Mouse (Mus musculus) ES-CJ7 (cell line): ENCODE measurements around the gene Rara.
A peak's percentile ranks its signal among the peaks of the same experiment; 100 is the strongest.
"Not testable (repeated sequence)": the region's sequence is repeated elsewhere in the genome, so short reads cannot be mapped to it uniquely, and the experiment has no call there.

Experiments
- DNase-seq: peaks from one replicate; pipeline ENCODE4 v3.0.0; 2011; ENCODE audit warnings: low read depth, low spot score

The Rara gene

DNA sequence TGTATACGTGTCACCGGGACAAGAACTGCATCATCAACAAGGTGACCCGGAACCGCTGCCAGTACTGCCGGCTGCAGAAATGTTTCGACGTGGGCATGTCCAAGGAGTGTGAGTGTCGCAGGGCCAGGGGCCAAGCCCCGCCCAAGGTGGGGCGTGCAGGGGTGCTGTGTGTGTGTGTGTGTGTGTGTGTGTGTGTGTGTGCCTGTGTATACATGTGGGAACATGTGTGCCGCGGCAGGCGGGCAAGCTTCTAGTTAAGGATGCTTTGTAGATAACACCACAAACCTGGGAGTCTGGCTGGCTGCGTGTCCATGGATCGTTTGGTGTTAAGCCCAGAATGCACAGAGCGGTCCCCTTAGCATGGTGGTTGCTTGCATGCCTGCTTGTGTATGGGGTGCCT is 40.5 kb downstream of the Rara start:
- no peak for DNase-seq

DNA sequence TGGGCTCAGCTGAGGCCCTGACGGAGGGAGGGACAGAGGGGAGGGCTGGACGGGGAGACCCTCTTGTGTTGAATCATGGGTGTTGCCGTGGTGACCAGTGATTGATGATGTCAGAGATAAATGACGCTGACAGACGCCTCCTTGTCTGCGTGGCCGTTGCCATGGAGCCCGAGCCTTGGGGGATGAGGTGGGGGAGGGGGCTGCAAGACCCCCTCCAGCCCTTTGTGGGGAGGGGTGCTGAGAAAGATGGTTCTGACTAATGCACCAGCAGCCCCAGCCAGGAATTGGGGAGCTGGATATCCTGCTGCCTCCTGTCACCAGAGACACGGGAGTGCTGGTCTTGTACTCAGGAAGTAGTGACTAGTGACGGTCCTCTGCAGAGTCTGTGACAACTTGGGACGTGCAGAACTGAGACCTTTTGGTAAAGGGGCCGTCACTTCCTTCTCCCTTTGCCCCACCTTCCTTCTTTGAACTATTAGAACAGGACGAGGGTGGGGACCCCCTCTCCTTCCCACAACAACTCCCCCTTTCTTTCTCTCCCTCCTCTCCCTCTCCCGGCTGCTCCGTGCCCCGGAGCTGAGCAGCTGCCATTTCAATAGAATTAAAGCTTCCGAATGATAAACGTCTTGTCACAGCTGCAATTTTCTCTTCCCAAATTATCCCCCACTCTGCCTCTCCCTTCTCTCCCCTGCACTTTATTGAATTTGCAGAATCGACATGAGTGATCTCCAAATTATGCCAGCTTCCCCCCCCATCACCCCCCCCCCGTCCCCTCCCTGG is 41.3 kb downstream of the Rara start:
- no peak for DNase-seq

GRCm38 (mm10) chr11:98969496-98969927 is 41.9 kb downstream of the Rara start:
- no peak for DNase-seq

DNA sequence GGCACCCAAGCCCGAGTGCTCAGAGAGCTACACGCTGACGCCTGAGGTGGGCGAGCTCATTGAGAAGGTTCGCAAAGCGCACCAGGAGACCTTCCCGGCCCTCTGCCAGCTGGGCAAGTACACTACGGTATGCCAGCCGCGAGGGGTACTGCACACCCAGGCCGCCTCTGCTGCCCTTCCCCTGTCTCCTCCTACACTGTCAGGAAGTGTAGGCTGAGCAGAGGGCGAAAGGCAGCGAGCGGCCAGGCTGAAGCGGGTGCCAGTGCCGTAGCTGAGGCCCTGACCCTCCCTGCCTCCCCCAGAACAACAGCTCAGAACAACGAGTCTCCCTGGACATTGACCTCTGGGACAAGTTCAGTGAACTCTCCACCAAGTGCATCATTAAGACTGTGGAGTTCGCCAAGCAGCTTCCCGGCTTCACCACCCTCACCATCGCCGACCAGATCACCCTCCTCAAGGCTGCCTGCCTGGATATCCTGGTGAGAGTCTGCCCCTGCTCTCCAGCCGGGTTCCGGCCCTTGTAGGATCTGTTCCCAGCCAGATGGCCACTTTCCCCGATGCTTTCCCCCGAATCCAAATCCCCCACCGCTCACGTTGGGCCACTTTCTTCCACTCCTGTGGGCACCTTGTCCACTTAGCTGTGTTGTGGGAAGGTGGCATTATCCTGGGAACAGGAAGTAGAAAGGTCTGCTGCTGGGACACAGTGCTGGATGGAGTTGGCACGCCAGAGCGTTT is 42.7 kb downstream of the Rara start:
- DNase-seq, result no peak

DNA sequence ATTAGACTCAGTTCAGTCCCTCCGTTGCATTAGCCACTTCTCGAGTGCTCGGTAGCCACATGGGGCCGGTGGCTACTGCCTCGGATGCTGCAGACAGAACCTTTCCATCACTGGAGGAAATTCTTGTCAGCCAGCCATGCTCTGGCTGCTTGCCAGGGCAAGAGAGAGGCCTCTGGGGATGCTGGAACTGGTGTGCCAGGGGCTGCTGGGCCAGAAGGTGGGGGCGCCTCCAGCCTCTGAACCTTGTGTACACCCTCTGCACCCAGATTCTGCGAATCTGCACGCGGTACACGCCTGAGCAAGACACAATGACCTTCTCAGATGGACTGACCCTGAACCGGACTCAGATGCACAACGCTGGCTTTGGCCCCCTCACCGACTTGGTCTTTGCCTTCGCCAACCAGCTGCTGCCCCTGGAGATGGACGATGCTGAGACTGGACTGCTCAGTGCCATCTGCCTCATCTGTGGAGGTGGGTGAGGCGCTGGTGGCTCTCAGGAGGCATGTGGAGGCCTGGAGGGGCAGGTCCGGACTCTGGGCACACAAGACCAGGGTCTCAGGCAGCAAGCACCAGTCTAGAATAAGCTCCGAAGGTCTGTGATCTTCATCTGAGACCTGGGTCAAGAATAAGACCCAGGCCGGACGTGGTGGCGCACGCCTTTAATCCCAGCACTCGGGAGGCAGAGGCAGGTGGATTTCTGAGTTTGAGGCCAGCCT is 43.9 kb downstream of the Rara start:
- no peak for DNase-seq

- peak; percentile 81 for DNase-seq
Observed at GRCm38 (mm10) chr11:98972215-98972614, 44.6 kb downstream of the Rara start.

- no peak for DNase-seq
Observed at GRCm38 (mm10) chr11:98972801-98973360, 45.3 kb downstream of the Rara start.

DNA sequence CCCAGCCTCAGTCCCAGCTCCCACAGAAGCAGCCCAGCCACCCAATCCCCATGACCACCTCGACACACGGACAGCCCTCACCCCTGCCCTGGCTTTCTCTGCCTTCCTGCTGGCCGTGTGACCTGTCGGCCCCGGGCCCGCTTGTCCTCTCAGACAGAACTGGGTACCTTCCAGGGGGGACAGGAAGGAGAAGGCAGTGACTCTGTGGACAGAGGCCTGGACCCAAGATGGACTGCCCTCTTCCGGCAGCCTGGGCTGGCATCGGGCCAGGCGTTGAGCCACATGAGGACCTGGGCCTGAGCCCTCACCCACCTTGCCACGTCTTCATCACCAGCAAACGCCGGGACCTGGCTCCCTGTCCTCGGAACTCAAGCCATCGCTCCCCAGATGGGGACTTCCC is 46.0 kb downstream of the Rara start:
- DNase-seq, result no peak

DNA sequence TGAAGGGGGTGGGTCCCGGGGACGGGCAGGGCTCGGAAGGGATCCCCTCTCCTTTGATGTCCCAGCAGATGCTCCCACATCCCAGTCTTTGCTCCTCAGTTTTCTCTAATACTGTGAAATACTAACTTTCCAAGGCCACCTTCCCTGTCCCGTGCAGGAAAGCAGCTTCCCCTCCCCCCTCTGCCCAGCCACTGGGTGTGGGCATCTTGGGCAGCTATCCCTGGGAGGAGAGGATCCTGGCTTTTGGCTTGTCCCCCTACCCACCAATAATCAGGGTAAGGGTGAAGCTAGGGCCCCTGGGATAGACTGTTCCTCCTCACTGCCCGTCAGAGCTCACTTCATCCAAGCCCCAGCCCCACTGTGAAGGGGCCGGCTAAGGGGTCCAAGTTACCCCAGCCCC is 46.6 kb downstream of the Rara start:
- no peak for DNase-seq

GRCm38 (mm10) chr11:98974871-98975719 is 47.5 kb downstream of the Rara start:
- peak; percentile 84 for DNase-seq

DNA sequence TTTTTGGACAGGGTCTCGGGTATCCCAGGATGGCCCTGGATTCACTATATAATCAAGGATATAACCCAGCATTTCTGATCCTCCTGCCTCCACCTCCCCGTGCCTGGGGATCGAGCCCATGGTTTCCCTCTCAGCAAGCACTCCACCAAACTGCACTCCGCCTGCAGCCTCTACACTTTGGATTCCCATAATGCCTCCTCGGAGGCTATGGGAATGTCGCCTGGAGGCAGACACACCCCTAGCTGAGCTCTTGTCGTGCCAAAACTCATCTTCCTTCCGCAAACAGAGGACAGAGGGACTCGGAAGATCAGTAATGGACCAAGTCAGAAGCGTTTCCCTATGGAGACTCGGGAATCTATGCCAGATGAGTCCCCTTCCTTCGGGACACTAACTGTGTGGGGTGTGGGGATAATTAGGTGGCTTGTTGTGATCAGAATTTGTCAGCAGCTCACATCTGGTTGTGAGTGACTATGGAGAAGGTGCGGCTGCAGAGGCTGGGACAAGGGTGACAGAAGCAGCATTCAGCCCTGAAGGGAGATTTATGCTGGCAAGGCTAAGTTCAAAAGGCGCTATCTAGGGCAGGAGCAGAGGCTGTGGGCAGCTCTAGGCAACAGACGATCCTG is 51.0 kb downstream of the Rara start:
- no peak for DNase-seq

DNA sequence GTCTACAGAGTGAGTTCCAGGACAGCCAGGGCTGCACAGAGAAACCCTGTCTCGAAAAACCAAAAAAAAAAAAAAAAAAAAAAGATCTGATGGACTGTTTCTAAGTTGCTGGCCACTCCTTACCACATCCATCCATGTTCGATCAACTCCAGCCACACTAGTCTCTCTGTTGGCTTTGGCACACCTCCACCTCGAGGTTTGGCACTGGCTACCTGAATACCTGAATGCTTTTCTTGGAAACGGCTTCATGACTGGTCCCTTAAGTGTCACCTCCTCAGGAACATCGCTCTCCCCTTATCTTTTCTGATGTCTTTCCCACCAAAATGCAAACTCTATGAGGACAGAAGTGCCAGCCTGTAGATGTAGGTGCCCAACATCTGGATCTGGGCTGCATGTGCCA is 51.7 kb downstream of the Rara start:
- no peak for DNase-seq

DNA sequence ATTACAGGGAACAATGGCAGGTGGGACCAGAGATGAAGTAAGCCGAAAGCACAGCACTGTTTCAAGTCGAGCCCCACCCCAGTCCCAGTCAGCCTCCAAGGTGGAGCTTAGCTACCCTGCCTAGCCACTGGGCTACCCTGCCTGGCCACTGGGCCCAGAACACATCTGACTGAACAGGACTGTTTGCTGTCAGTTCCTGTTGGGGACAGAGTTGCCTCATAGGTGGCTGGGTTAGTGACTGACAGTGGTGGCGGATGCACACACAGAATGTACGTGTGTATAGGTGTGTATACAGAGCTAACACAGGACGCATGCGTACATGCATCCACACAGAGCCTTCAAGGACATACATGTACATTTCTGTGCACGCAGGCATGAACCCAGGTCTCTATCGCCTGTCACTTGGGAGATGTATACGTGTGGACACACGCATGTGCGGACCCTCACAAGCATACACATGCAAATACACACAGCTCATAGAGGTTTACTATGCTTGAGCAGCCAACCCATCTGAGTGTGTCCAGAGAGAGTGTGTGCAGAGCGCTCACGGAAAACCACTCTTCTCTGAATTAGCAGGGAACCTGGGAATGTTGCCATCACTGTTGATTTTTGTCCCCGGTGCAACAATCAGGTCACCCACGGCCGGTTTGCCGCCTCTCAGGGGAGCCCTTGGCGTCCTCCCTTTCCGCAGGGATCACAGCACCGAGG is 53.8 kb downstream of the Rara start:
- DNase-seq, result no peak

GRCm38 (mm10) chr11:98981997-98982772 is 54.6 kb downstream of the Rara start:
- peak; percentile 80 for DNase-seq

DNA sequence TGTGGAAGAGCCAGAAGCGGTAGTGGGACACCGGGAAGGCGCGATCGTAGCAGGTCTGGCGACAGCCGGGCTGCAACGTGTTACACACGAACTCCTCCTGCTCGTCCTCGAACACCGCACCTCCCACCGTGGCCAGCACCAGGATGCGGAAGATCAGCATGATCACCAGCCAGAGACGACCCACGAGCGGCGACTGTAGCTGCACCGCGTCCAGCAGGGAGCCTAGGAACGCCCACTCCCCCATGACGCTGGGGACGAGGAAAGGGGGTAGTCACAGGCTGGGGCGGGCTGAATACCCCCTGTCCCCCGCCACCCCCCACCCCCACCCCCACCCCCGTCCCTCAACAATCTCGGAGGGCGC is 55.1 kb downstream of the Rara start, which contains the start of gene Gjd3:
Gene Gjd3, minus strand, starts transcription at position 244 of the 361 bp plus-strand sequence.
- peak; percentile 48 for DNase-seq

- no peak for DNase-seq
Observed at GRCm38 (mm10) chr11:98983551-98983950, 55.9 kb downstream of the Rara start.

DNA sequence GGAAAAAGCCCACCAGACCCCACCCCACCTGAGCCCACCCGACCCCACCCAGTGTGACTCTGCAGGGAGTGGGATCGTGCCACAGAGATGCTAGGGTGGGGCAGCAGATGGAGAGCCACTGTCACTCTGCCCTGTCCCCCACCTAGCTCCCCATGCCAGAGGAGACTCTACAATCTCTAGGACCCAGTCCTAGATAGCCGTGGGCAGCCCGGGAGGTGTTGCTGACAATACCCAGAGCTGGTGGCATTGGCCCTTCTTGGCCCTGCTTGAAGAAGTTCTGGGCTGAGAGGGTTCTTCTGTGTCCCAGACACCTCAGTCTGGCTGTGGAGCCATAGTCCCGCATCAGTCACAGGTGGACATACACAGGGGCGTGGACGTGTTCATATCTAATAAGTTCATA is 57.9 kb downstream of the Rara start:
- DNase-seq, result no peak

- not testable (repeated sequence) for DNase-seq
Observed at GRCm38 (mm10) chr11:98988260-98988659, 60.6 kb downstream of the Rara start.

DNA sequence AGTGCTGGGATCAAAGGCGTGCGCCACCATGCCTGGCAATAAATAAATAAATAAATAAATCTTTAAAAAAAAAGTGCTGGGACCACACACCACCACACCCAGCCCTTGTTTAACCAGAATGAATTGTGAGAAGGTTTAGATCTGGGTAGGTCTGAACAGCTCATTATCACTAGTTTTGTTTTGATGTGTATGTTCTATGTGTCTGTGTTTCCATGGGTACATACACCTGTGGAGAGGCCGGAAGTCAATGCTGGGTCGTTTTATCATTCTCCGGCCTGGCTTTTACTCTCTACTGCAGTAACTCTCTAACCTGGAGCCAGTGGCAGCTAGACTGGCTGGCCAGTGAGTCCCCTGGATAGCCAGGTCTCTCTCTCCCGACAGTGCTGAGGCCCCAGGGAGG is 63.2 kb downstream of the Rara start:
- no peak for DNase-seq
